Mouse (Mus musculus): ENCODE measurements around the gene Hcls1.

- no peak for TF ChIP-seq CTCF (IDR thresholded peaks at IDR 0.05; ENCODE audit: borderline replicate concordance, insufficient read depth, low read depth, low read length)
- no peak for TF ChIP-seq POLR2A (IDR thresholded peaks at IDR 0.05; ENCODE audit: borderline replicate concordance, insufficient read depth, low read length)
Measured at GRCm38 (mm10) chr16:36999366-36999972, 64.7 kb downstream of the Hcls1 start.
